Mouse (Mus musculus): ENCODE measurements around the gene Hist1h1e. TPM values are rescaled to one million over a fixed set of nuclear protein-coding genes. Genes with fewer than 3 reads are reported as not detected.
"Not testable (repeated sequence)": the region's sequence is repeated elsewhere in the genome, so short reads cannot be mapped to it uniquely, and the experiment has no call there.

Hist1h1e gene
- 8.4 and 11.1 TPM in 2 replicates for polyA plus RNA-seq (2014; fragmentation: Nextera tagmentation; extraction: Ambion mirVana)

GRCm38 (mm10) chr13:23622175-23622671 is at the start of gene Hist1h1e:
TSS of gene Hist1h1e (minus strand) at chr13:23622558.
- peak within 1 kb of the TSS; percentile 96 for H3K27ac ChIP-seq (ENCODE audit: low read depth, low read length)
- H3K9me3 ChIP-seq (replicated peaks; ENCODE audit: control insufficient read depth, low read length); H3K27me3 ChIP-seq (ENCODE audit: control insufficient read depth, insufficient read depth, low read length); H3K4me1 ChIP-seq (ENCODE audit: control insufficient read depth, insufficient read depth, low read length); H3K36me3 ChIP-seq (ENCODE audit: control insufficient read depth, insufficient read depth, low read length): not testable (repeated sequence)
- peak within 1 kb of the TSS; percentile 96 for H3K9ac ChIP-seq (ENCODE audit: low read depth, low read length)
- peak within 1 kb of the TSS; percentile 98 for H3K4me2 ChIP-seq
- peak; percentile 91 for ATAC-seq (replicated peaks; ENCODE audit: insufficient number of reproducible peaks, low FRiP score, low TSS enrichment)
- WGBS (ENCODE audit: insufficient replicate concordance) = under 1% methylated on average over 51 of the region's 53 CpGs
- H3K4me3 ChIP-seq (ENCODE audit: low read depth, low read length) = peak within 1 kb of the TSS; percentile 76

DNA sequence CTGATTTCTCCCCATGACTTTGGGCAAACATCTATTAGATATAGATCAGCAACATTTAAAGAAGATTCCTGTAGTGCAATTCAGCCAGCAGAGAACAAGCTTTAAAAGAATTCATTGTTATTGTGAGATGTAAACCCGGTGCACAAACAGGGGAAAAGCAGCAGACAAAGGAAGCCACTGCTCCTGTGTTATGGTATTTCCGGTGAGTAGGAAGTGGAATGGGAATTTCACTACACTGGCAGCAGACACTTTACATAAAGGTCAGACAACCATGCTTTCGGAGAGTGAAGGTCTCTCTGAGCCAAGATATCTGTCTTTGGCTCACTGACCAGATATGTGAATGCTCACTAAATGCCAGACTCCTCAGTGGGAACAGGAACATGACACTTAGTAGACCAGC is 40.2 kb upstream of the Hist1h1e start:
- no peaks in the 10 kb centered on the region for H3K4me1 ChIP-seq (ENCODE audit: control insufficient read depth, insufficient read depth, low read length)
- H3K9me3 ChIP-seq (replicated peaks; ENCODE audit: control insufficient read depth, low read length) = no peaks in the 10 kb centered on the region
- H3K27me3 ChIP-seq (ENCODE audit: control insufficient read depth, insufficient read depth, low read length) = no peaks in the 10 kb centered on the region
- H3K36me3 ChIP-seq (ENCODE audit: control insufficient read depth, insufficient read depth, low read length) = no peaks in the 10 kb centered on the region
- no peak for ATAC-seq (replicated peaks; ENCODE audit: insufficient number of reproducible peaks, low FRiP score, low TSS enrichment)
- 53% methylated on average over 3 of the region's 3 CpGs for WGBS (ENCODE audit: insufficient replicate concordance)
- no peak overlapping the region for H3K27ac ChIP-seq (ENCODE audit: low read depth, low read length)
- no peak overlapping the region for H3K4me3 ChIP-seq (ENCODE audit: low read depth, low read length)
- H3K4me2 ChIP-seq = no peak overlapping the region
- no peak overlapping the region for H3K9ac ChIP-seq (ENCODE audit: low read depth, low read length)

DNA sequence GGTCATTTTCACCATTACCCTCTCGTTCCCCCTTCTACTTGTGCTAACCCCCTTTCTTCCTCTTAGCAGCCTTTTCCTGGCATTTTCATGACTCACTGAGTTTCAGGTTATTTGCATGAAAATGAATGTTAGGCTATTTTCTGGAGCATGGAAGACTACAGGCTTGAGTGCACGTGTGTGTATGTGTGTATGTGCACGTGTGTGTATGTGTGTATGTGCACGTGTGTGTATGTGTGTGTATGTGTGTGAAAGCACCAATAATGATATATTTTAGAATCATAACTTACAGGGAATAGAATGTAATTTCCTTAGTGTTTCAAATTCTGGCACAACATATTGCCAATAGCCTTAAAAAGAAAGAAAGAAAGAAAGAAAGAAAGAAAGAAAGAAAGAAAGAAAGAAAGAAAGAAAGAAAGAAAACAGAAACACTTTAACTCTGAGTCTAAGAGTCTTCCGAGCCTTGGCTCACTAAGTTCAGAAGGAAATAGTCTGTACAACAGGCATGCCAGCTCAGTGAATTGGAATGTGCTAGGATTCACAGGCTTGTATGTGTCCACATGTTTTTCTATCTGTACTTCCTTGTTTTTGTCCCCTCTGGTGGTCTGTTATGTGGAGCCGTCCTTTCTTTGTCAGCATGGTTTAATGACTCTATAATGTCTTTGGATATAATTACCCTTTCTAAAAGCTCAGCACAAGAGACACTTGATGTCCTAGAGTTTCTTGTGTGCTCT is 37.4 kb upstream of the Hist1h1e start:
- no peak overlapping the region for H3K4me3 ChIP-seq (ENCODE audit: low read depth, low read length)
- no peaks in the 10 kb centered on the region for H3K36me3 ChIP-seq (ENCODE audit: control insufficient read depth, insufficient read depth, low read length)
- no peak overlapping the region for H3K4me2 ChIP-seq
- no peaks in the 10 kb centered on the region for H3K27me3 ChIP-seq (ENCODE audit: control insufficient read depth, insufficient read depth, low read length)
- no peak overlapping the region for H3K27ac ChIP-seq (ENCODE audit: low read depth, low read length)
- no peaks in the 10 kb centered on the region for H3K9me3 ChIP-seq (replicated peaks; ENCODE audit: control insufficient read depth, low read length)
- no peak for ATAC-seq (replicated peaks; ENCODE audit: insufficient number of reproducible peaks, low FRiP score, low TSS enrichment)
- no peaks in the 10 kb centered on the region for H3K4me1 ChIP-seq (ENCODE audit: control insufficient read depth, insufficient read depth, low read length)
- H3K9ac ChIP-seq (ENCODE audit: low read depth, low read length) = no peak overlapping the region
- 68% methylated on average over 6 of the region's 6 CpGs for WGBS (ENCODE audit: insufficient replicate concordance)

DNA sequence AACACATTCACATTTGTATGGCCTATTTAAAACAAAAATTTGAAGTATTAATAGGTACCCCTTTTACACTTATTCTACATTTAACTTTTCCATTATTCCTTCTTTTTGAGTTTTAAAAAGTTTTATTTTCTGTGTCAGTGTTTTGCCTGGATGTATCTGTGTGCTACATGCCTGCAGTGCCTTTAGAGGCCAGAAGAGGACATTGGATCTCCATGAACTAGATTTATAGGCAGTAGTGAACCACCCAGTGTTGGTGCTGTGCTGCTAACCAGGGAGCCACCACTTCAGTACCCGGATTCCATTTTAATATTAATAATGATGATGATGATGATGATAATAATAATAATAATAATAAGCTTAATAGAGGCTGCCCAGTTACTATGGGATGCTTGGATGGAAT is 8.3 kb upstream of the Hist1h1e start:
- Histone ChIP-seq H3K4me1 (ENCODE audit: control insufficient read depth, insufficient read depth, low read length) (no peaks in the 10 kb centered on the region), H3K27me3 (ENCODE audit: control insufficient read depth, insufficient read depth, low read length) (no peaks in the 10 kb centered on the region), H3K36me3 (ENCODE audit: control insufficient read depth, insufficient read depth, low read length) (no peaks in the 10 kb centered on the region), H3K9ac (ENCODE audit: low read depth, low read length) (no peak overlapping the region), H3K27ac (ENCODE audit: low read depth, low read length) (no peak overlapping the region), H3K4me2 (no peak overlapping the region), H3K9me3 (replicated peaks; ENCODE audit: control insufficient read depth, low read length) (no peaks in the 10 kb centered on the region), H3K4me3 (ENCODE audit: low read depth, low read length) (no peak overlapping the region)
- 29% methylated on average over 1 of the region's 1 CpGs for WGBS (ENCODE audit: insufficient replicate concordance)
- ATAC-seq (replicated peaks; ENCODE audit: insufficient number of reproducible peaks, low FRiP score, low TSS enrichment) = no peak

DNA sequence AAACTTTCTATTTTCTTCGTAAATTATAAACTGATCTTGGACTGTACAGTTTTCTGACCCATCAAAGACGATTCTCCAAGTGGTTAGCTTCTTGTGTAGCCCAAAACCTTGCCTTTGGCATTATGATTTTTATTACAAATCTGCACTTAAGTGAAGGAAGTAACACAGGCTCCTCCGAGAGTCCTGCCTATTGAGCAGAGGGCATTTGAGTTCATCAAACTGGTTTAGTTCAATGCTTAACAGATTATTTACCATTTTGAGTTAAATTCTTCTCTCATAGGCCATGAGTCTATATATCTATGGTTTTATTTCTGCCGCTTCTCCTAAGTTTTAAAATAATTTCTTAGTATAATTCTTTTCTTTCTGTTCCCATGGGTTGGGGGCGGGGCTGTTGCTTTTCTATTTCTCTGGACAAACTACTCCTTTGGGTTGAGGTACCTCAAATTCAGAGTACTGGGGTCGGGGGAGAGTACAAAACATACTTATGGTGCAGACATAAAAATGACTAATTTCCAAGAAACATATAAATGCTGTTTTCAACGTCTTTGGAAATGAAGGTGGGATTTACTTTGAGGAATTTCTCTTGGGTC is 598 bp upstream of the Hist1h1e start:
- 28% methylated on average over 7 of the region's 7 CpGs for WGBS (ENCODE audit: insufficient replicate concordance)
- Histone ChIP-seq H3K9ac (ENCODE audit: low read depth, low read length) (peak overlapping the region; percentile 96), H3K27ac (ENCODE audit: low read depth, low read length) (peak overlapping the region; percentile 96), H3K4me2 (peak overlapping the region; percentile 98), H3K27me3 (ENCODE audit: control insufficient read depth, insufficient read depth, low read length) (no peaks in the 10 kb centered on the region), H3K36me3 (ENCODE audit: control insufficient read depth, insufficient read depth, low read length) (no peaks in the 10 kb centered on the region), H3K4me1 (ENCODE audit: control insufficient read depth, insufficient read depth, low read length) (peaks cover 4% of the 10 kb centered on the region; the same call in 1 of the 2 replicates), H3K4me3 (ENCODE audit: low read depth, low read length) (peak overlapping the region; percentile 76), H3K9me3 (replicated peaks; ENCODE audit: control insufficient read depth, low read length) (no peaks in the 10 kb centered on the region)
- ATAC-seq (replicated peaks; ENCODE audit: insufficient number of reproducible peaks, low FRiP score, low TSS enrichment) = no peak

DNA sequence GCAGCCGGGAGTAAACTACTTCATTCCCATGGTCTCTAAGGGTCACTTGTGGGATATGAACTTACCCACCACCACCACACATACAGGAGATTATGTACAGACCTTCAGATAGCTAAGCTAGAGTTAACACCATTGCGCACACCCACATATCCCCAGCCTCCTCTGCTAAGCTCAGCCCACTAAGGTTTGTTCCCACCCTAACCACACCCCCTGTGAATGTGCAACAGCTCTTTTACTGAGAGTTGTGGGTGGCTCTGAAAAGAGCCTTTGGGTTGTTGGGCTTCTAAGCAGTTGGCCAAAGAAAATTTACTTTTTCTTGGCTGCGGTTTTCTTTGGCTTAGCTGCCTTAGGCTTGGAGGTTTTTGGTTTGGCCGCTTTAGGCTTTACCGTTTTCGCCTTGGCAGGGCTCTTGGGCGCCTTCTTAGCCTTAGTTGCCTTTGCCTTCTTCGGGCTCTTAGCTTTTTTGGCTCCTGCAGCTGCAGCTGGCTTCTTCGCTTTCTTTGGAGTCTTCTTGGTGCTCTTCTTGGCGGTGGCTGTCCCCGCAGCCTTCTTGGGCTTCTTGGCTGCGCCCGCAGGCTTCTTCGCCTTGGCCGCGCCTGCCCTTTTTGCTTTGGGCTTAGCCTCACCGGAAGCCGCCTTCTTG is 705 bp downstream of the Hist1h1e start:
- ATAC-seq (replicated peaks; ENCODE audit: insufficient number of reproducible peaks, low FRiP score, low TSS enrichment) = peak; percentile 86
- H3K27me3 ChIP-seq (ENCODE audit: control insufficient read depth, insufficient read depth, low read length) = no peaks in the 10 kb centered on the region
- WGBS (ENCODE audit: insufficient replicate concordance) = under 1% methylated on average over 18 of the region's 18 CpGs

DNA sequence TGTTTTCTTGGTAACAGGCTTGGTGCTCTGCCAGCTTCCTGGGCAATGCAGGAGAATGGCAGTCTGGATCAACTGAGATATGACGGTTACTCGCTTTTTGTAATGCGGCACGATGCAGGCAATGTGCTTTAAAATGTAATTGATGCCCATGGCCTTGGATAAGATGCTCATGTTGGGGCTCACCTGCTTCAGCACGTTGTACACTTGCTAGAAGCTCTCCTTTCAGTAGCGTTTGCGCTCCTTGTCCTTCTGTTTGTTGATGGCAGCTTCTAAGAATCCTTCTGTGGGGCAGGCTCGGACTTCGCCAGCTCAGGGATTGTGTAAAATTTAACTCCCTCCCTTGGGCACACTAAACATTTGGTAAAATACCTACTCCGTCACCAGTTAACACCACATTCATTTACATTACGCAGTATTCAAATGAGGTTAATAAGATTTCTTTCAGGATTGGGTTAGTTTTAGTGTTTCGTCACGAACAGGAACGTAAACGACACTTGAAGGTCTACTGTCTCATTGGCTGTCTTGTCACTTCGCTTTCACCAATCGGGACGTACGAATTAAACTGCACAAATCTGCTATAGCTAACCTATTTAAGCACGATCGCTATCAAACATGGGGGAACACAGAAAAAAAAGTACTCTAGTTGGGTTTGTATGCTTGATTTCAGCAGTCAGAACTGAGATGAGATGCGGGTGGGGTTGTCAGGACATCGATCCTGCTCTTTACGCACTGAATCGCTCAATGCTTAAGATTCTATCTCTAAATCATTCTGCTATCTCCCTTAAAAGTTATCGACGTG is 1.4 kb downstream of the Hist1h1e start, which contains the start of gene Hist1h2be:
Gene Hist1h2be (minus strand): TSS at position 392 of the 799 bp plus-strand sequence.
- H3K9me3 ChIP-seq (replicated peaks; ENCODE audit: control insufficient read depth, low read length) = no peaks in the 10 kb centered on the region
- no peaks in the 10 kb centered on the region for H3K27me3 ChIP-seq (ENCODE audit: control insufficient read depth, insufficient read depth, low read length)
- H3K27ac ChIP-seq (ENCODE audit: low read depth, low read length) = peak within 1 kb of the TSS; percentile 96
- under 1% methylated on average over 27 of the region's 27 CpGs for WGBS (ENCODE audit: insufficient replicate concordance)
- peaks cover 4% of the 10 kb centered on the region; the same call in 1 of the 2 replicates for H3K4me1 ChIP-seq (ENCODE audit: control insufficient read depth, insufficient read depth, low read length)
- peak within 1 kb of the TSS; percentile 96 for H3K9ac ChIP-seq (ENCODE audit: low read depth, low read length)
- peak within 1 kb of the TSS; percentile 76 for H3K4me3 ChIP-seq (ENCODE audit: low read depth, low read length)
- peak within 1 kb of the TSS; percentile 98 for H3K4me2 ChIP-seq
- H3K36me3 ChIP-seq (ENCODE audit: control insufficient read depth, insufficient read depth, low read length) = no peaks in the 10 kb centered on the region
- peak; percentile 70 for ATAC-seq (replicated peaks; ENCODE audit: insufficient number of reproducible peaks, low FRiP score, low TSS enrichment)

More for the DNA sequence above, 705 bp downstream of the Hist1h1e start:
- Histone ChIP-seq H3K4me1 (ENCODE audit: control insufficient read depth, insufficient read depth, low read length) (peaks cover 4% of the 10 kb centered on the region; the same call in 1 of the 2 replicates), H3K27ac (ENCODE audit: low read depth, low read length) (peak overlapping the region; percentile 96), H3K4me3 (ENCODE audit: low read depth, low read length) (peak overlapping the region; percentile 76), H3K4me2 (peak overlapping the region; percentile 98), H3K9me3 (replicated peaks; ENCODE audit: control insufficient read depth, low read length) (no peaks in the 10 kb centered on the region), H3K36me3 (ENCODE audit: control insufficient read depth, insufficient read depth, low read length) (no peaks in the 10 kb centered on the region), H3K9ac (ENCODE audit: low read depth, low read length) (peak overlapping the region; percentile 96)
